Mouse (Mus musculus): ENCODE data around the gene Olfr318. TPM values are rescaled to one million over a fixed set of nuclear protein-coding genes. Genes with fewer than 3 reads are reported as not detected.
"Not testable (repeated sequence)": the region's sequence is repeated elsewhere in the genome, so short reads cannot be mapped to it uniquely, and the experiment has no call there.

Gene Olfr318
- not detected in 2 replicates for polyA plus RNA-seq (2012; rRNA removed)

GRCm38 (mm10) chr11:58723914-58724313 is at the start of gene Olfr318:
Gene Olfr318 (minus strand): TSS chr11:58724014.
- no peaks in the 10 kb centered on the region for H3K27me3 ChIP-seq (replicated peaks; ENCODE audit: control insufficient read depth, insufficient read depth, low read length)
- TF ChIP-seq POLR2A (IDR thresholded peaks at IDR 0.05; ENCODE audit: low read depth, low read length) (no peak), CTCF (conservative IDR thresholded peaks at IDR 0.05; ENCODE audit: insufficient read depth, insufficient read length, low read depth, low read length) (no peak)

GRCm38 (mm10) chr11:58772888-58773287 is 49.1 kb upstream of the Olfr318 start, which contains the start of gene Olfr315:
Gene Olfr315 (plus strand): TSS chr11:58773188.
- no peak within 1 kb of the TSS for H3K4me3 ChIP-seq (ENCODE audit: insufficient read depth, low read depth, low read length)
- H3K27me3 ChIP-seq (replicated peaks; ENCODE audit: control insufficient read depth, insufficient read depth, low read length): no peaks in the 10 kb centered on the region
- H3K36me3 ChIP-seq (ENCODE audit: control insufficient read depth, insufficient read depth, low read length): no peaks in the 10 kb centered on the region
- DNase-seq: no peak
- H3K4me1 ChIP-seq (ENCODE audit: control insufficient read depth, insufficient read depth, low read length): no peaks in the 10 kb centered on the region
- H3K27ac ChIP-seq (ENCODE audit: insufficient read depth, low read depth, low read length): no peak within 1 kb of the TSS
- TF ChIP-seq POLR2A (IDR thresholded peaks at IDR 0.05; ENCODE audit: low read depth, low read length): no peak
- TF ChIP-seq CTCF (conservative IDR thresholded peaks at IDR 0.05; ENCODE audit: insufficient read depth, insufficient read length, low read depth, low read length): no peak

More at GRCm38 (mm10) chr11:58723914-58724313, at the start of gene Olfr318:
- no peak for DNase-seq
- no peak within 1 kb of the TSS for H3K4me3 ChIP-seq (ENCODE audit: insufficient read depth, low read depth, low read length)
- H3K4me1 ChIP-seq (ENCODE audit: control insufficient read depth, insufficient read depth, low read length): peaks cover 5% of the 10 kb centered on the region; the same call in 1 of the 2 replicates
- H3K27ac ChIP-seq (ENCODE audit: insufficient read depth, low read depth, low read length): no peak within 1 kb of the TSS
- H3K36me3 ChIP-seq (ENCODE audit: control insufficient read depth, insufficient read depth, low read length): no peaks in the 10 kb centered on the region

- Histone ChIP-seq H3K27me3 (replicated peaks; ENCODE audit: control insufficient read depth, insufficient read depth, low read length) (no peaks in the 10 kb centered on the region), H3K4me1 (ENCODE audit: control insufficient read depth, insufficient read depth, low read length) (no peaks in the 10 kb centered on the region), H3K36me3 (ENCODE audit: control insufficient read depth, insufficient read depth, low read length) (no peaks in the 10 kb centered on the region), H3K27ac (ENCODE audit: insufficient read depth, low read depth, low read length) (no peak within 1 kb of the TSS), H3K4me3 (ENCODE audit: insufficient read depth, low read depth, low read length) (no peak within 1 kb of the TSS)
- no peak for TF ChIP-seq CTCF (conservative IDR thresholded peaks at IDR 0.05; ENCODE audit: insufficient read depth, insufficient read length, low read depth, low read length)
- TF ChIP-seq POLR2A (IDR thresholded peaks at IDR 0.05; ENCODE audit: low read depth, low read length): no peak
- WGBS: 70% methylated on average over 2 of the region's 2 CpGs
- DNase-seq: no peak
Observed at GRCm38 (mm10) chr11:58752434-58752833, 28.6 kb upstream of the Olfr318 start, which contains the start of gene Olfr316. Gene Olfr316 (plus strand): TSS chr11:58752734.

GRCm38 (mm10) chr11:58751096-58751495 is 27.3 kb upstream of the Olfr318 start:
- H3K4me3 ChIP-seq (ENCODE audit: insufficient read depth, low read depth, low read length); H3K27ac ChIP-seq (ENCODE audit: insufficient read depth, low read depth, low read length); H3K27me3 ChIP-seq (replicated peaks; ENCODE audit: control insufficient read depth, insufficient read depth, low read length); DNase-seq; H3K4me1 ChIP-seq (ENCODE audit: control insufficient read depth, insufficient read depth, low read length); H3K36me3 ChIP-seq (ENCODE audit: control insufficient read depth, insufficient read depth, low read length): not testable (repeated sequence)
- 80% methylated on average over 18 of the region's 18 CpGs for WGBS

GRCm38 (mm10) chr11:58738792-58739262 is 15.0 kb upstream of the Olfr318 start, which contains the start of gene Olfr317:
Gene Olfr317 (minus strand): TSS chr11:58739212.
- Histone ChIP-seq H3K4me1 (ENCODE audit: control insufficient read depth, insufficient read depth, low read length) (no peaks in the 10 kb centered on the region), H3K27ac (ENCODE audit: insufficient read depth, low read depth, low read length) (no peak within 1 kb of the TSS), H3K4me3 (ENCODE audit: insufficient read depth, low read depth, low read length) (no peak within 1 kb of the TSS), H3K36me3 (ENCODE audit: control insufficient read depth, insufficient read depth, low read length) (no peaks in the 10 kb centered on the region), H3K27me3 (replicated peaks; ENCODE audit: control insufficient read depth, insufficient read depth, low read length) (no peaks in the 10 kb centered on the region)
- TF ChIP-seq POLR2A (IDR thresholded peaks at IDR 0.05; ENCODE audit: low read depth, low read length) (no peak), CTCF (conservative IDR thresholded peaks at IDR 0.05; ENCODE audit: insufficient read depth, insufficient read length, low read depth, low read length) (no peak)
- DNase-seq: no peak
- WGBS: 74% methylated on average over 4 of the region's 4 CpGs

GRCm38 (mm10) chr11:58733372-58733771 is 9.6 kb upstream of the Olfr318 start:
- Histone ChIP-seq H3K27ac (ENCODE audit: insufficient read depth, low read depth, low read length) (no peak overlapping the region), H3K4me1 (ENCODE audit: control insufficient read depth, insufficient read depth, low read length) (no peaks in the 10 kb centered on the region), H3K4me3 (ENCODE audit: insufficient read depth, low read depth, low read length) (no peak overlapping the region), H3K36me3 (ENCODE audit: control insufficient read depth, insufficient read depth, low read length) (no peaks in the 10 kb centered on the region), H3K27me3 (replicated peaks; ENCODE audit: control insufficient read depth, insufficient read depth, low read length) (no peaks in the 10 kb centered on the region)
- no peak for DNase-seq
- no peak for TF ChIP-seq CTCF (conservative IDR thresholded peaks at IDR 0.05; ENCODE audit: insufficient read depth, insufficient read length, low read depth, low read length)
- no peak for TF ChIP-seq POLR2A (IDR thresholded peaks at IDR 0.05; ENCODE audit: low read depth, low read length)
- WGBS: 65% methylated on average over 3 of the region's 3 CpGs

GRCm38 (mm10) chr11:58727896-58728650 is 4.3 kb upstream of the Olfr318 start:
- not testable (repeated sequence) for H3K4me1 ChIP-seq (ENCODE audit: control insufficient read depth, insufficient read depth, low read length); H3K4me3 ChIP-seq (ENCODE audit: insufficient read depth, low read depth, low read length); H3K36me3 ChIP-seq (ENCODE audit: control insufficient read depth, insufficient read depth, low read length); H3K27me3 ChIP-seq (replicated peaks; ENCODE audit: control insufficient read depth, insufficient read depth, low read length)
- WGBS: 52% methylated on average over 6 of the region's 6 CpGs
- H3K27ac ChIP-seq (ENCODE audit: insufficient read depth, low read depth, low read length): peak overlapping the region; percentile 42; the same call in 1 of the 2 replicates
- peak; percentile 81 for DNase-seq
